9 mouse cellular contexts compared by ENCODE assay signal in the genomic region with DNA sequence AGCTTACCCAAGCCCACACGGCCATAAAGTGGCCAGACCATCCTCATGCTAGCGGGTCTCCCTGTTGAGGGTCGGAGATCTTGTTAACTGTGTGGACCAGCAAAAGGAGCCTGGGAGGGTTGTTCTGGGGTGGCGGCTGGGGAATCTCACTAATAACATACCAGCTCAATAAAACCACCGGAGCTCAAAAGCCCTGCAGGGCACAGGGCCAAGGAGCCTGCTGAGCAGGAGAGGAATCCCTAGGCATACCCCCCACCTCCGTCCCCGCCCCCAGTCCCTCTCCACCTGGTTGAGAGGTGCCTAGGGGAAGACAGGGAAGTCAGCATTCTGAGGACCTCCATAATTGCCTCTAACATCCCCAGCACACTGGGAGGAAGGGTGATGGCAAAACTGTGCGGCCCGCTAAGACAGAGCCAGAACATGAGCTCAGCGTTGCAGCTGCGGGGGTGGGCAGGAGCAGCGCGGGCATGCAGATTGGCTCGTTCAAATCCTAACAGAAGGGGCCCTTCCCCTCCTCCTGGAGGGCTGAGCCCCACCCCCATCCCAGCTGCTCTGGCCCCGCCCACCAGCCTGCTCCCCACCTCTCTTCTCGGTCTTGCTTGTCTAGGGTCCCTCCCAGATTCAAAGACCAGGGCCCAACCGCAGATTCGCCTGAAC. TPM values are rescaled to one million over a fixed set of nuclear protein-coding genes. Genes with fewer than 3 reads are reported as not detected.
DNase-seq lines count a peak whose midpoint lies in the region; ATAC-seq and TF ChIP-seq lines count a peak whose summit lies in the region.
"Had no signal": no experiment of that assay in that cellular context is flagged by ENCODE, and none has a peak within 500 bp of the region (broad histone marks: within the 10 kb centered on the region; RNA-seq: fewer than 3 reads in every experiment).

No protein-coding gene starts in this region.

- peak; percentile 80 for ATAC-seq in embryonic facial prominence, embryonic 11.5 days (replicated peaks; ENCODE audit: insufficient number of reproducible peaks, low FRiP score, low TSS enrichment, low read depth)
- peak; percentile 49 for ATAC-seq in heart, embryonic 14.5 days (ENCODE audit: insufficient number of reproducible peaks, insufficient read depth, low FRiP score, low read depth)
- ATAC-seq in liver, postnatal 0 days, result peak; percentile 51
- ATAC-seq in granulocyte monocyte progenitor cell, adult 5-6 weeks (replicated peaks; ENCODE audit: poor library complexity, severe bottlenecking), result no peak

- H3K4me3 ChIP-seq in kidney, adult 2 months (ENCODE audit: insufficient read depth, low read depth, low read length), result no peak overlapping the region
- H3K4me3 ChIP-seq in embryonic facial prominence, embryonic 11.5 days (ENCODE audit: low read depth, low read length), result no peak overlapping the region
- peak overlapping the region; percentile 16 to 18; a peak in 2 of 4 replicates for H3K4me3 ChIP-seq in heart, embryonic 14.5 days (ENCODE audit: control insufficient read depth in 1 of 2, insufficient read depth in 1 of 2, low read depth in 1 of 2, low read length in 2 of 2)
- peak overlapping the region; percentile 41 for H3K4me3 ChIP-seq in layer of hippocampus, adult 2 months
- no peak overlapping the region for H3K4me3 ChIP-seq in liver, postnatal 0 days (ENCODE audit: low read depth, low read length)

- 27% methylated on average over 18 of the region's 18 CpGs for WGBS in kidney, adult 2 months
- WGBS in embryonic facial prominence, embryonic 11.5 days, result 13% methylated on average over 18 of the region's 18 CpGs
- WGBS in heart, embryonic 14.5 days, result 22% methylated on average over 18 of the region's 18 CpGs
- 47% methylated on average over 18 of the region's 18 CpGs for WGBS in liver, postnatal 0 days (ENCODE audit: insufficient replicate concordance)

- H3K27ac ChIP-seq in kidney, adult 2 months (ENCODE audit: insufficient read depth, low read depth, low read length), result no peak overlapping the region
- H3K27ac ChIP-seq in embryonic facial prominence, embryonic 11.5 days (replicated peaks; ENCODE audit: low read depth, low read length), result peak overlapping the region; percentile 73
- H3K27ac ChIP-seq in heart, embryonic 14.5 days (replicated peaks in 1 of 2; ENCODE audit: control insufficient read depth in 1 of 2, insufficient read depth in 1 of 2, low read depth in 2 of 2, low read length in 2 of 2), result peak overlapping the region; percentile 75 to 84
- peak overlapping the region; percentile 94 for H3K27ac ChIP-seq in layer of hippocampus, adult 2 months
- H3K27ac ChIP-seq in liver, postnatal 0 days (ENCODE audit: low read depth), result no peak overlapping the region

- no peaks in the 10 kb centered on the region for H3K27me3 ChIP-seq in kidney, adult 2 months (replicated peaks; ENCODE audit: control insufficient read depth, insufficient read depth, low read length)
- H3K27me3 ChIP-seq in embryonic facial prominence, embryonic 11.5 days (ENCODE audit: control insufficient read depth, insufficient read depth, low read length), result no peaks in the 10 kb centered on the region
- H3K27me3 ChIP-seq in heart, embryonic 14.5 days (ENCODE audit: control insufficient read depth, insufficient read depth, low read length), result no peaks in the 10 kb centered on the region
- H3K27me3 ChIP-seq in liver, postnatal 0 days (ENCODE audit: insufficient read depth, low read length), result no peaks in the 10 kb centered on the region

- peaks cover 5% of the 10 kb centered on the region; the same call in 1 of the 2 replicates for H3K4me1 ChIP-seq in kidney, adult 2 months (ENCODE audit: control insufficient read depth, insufficient read depth, low read length)
- H3K4me1 ChIP-seq in embryonic facial prominence, embryonic 11.5 days (ENCODE audit: control insufficient read depth, insufficient read depth, low read length), result peaks cover 7% of the 10 kb centered on the region
- peaks cover 34 to 57% of the 10 kb centered on the region in 2 experiments for H3K4me1 ChIP-seq in heart, embryonic 14.5 days (ENCODE audit: control insufficient read depth in 2 of 2, insufficient read depth in 2 of 2, low read length in 2 of 2)
- H3K4me1 ChIP-seq in liver, postnatal 0 days (ENCODE audit: insufficient read depth), result peaks cover 4% of the 10 kb centered on the region; the same call in 1 of the 2 replicates

- peak overlapping the region; percentile 43 for H3K4me2 ChIP-seq in embryonic facial prominence, embryonic 11.5 days (ENCODE audit: low read depth, low read length)
- peak overlapping the region; percentile 52 for H3K4me2 ChIP-seq in heart, embryonic 14.5 days (ENCODE audit: low read length)
- H3K4me2 ChIP-seq in liver, postnatal 0 days (ENCODE audit: low read depth, low read length), result peak overlapping the region; percentile 35; the same call in 1 of the 2 replicates

- H3K36me3 ChIP-seq in kidney, adult 2 months (ENCODE audit: control insufficient read depth, insufficient read depth, low read length), result no peaks in the 10 kb centered on the region
- H3K36me3 ChIP-seq in embryonic facial prominence, embryonic 11.5 days (replicated peaks; ENCODE audit: control insufficient read depth, insufficient read depth, low read depth, low read length), result peaks cover 3% of the 10 kb centered on the region; the same call in 1 of the 2 replicates
- H3K36me3 ChIP-seq in heart, embryonic 14.5 days (ENCODE audit: control insufficient read depth, insufficient read depth, low read length), result peaks cover 43% of the 10 kb centered on the region
- H3K36me3 ChIP-seq in liver, postnatal 0 days (replicated peaks; ENCODE audit: insufficient read depth, low read length), result no peaks in the 10 kb centered on the region

- DNase-seq in kidney, adult 2 months, result peak; percentile 48
- no peak for DNase-seq in kidney, adult 9 months
- peak; percentile 85 for DNase-seq in embryonic facial prominence, embryonic 11.5 days (ENCODE audit: low spot score)
- peak; percentile 87 to 89 for DNase-seq in layer of hippocampus, adult 2 months (ENCODE audit: low spot score in 2 of 2)
- DNase-seq in liver, postnatal 0 days, result peak; percentile 63
- peak; percentile 79 for DNase-seq in right cerebral cortex, postnatal 14 days

- no peak for TF ChIP-seq POLR2A in kidney, adult 2 months (IDR thresholded peaks at IDR 0.05; ENCODE audit: low read depth, low read length)

- H3K9me3 ChIP-seq in embryonic facial prominence, embryonic 11.5 days (replicated peaks; ENCODE audit: control insufficient read depth, low read length), result no peaks in the 10 kb centered on the region
- no peaks in the 10 kb centered on the region for H3K9me3 ChIP-seq in heart, embryonic 14.5 days (ENCODE audit: control insufficient read depth, low read length)
- no peaks in the 10 kb centered on the region for H3K9me3 ChIP-seq in liver, postnatal 0 days (ENCODE audit: low read length)

- TF ChIP-seq EP300 in liver, postnatal 0 days (IDR thresholded peaks at IDR 0.05; ENCODE audit: low read depth), result no peak

- H3K9ac ChIP-seq in embryonic facial prominence, embryonic 11.5 days (replicated peaks; ENCODE audit: low read length), result peak overlapping the region; percentile 43; the same call in 1 of the 2 replicates
- H3K9ac ChIP-seq in heart, embryonic 14.5 days (ENCODE audit: low read length), result peak overlapping the region; percentile 57
- peak overlapping the region; percentile 4; the same call in 1 of the 2 replicates for H3K9ac ChIP-seq in liver, postnatal 0 days (replicated peaks)

- no peak for TF ChIP-seq CTCF in kidney, adult 2 months (conservative IDR thresholded peaks at IDR 0.05; ENCODE audit: insufficient read depth, insufficient read length, low read depth, low read length)
- TF ChIP-seq CTCF in layer of hippocampus, adult 2 months (conservative IDR thresholded peaks at IDR 0.05), result no peak
- TF ChIP-seq CTCF in liver, postnatal 0 days (IDR thresholded peaks at IDR 0.05; ENCODE audit: low read depth), result no peak

RNA-seq across cellular contexts. Expression of gene Soga1, which starts 20.6 kb away (rescaled TPM):
- polyA plus RNA-seq in kidney, adult 2 months (2012; rRNA removed), result 5.3 and 5.4 TPM in 2 replicates
- 5.4 and 5.6 TPM in 2 replicates for polyA plus RNA-seq in embryonic facial prominence, embryonic 11.5 days (2014; fragmentation: Nextera tagmentation; extraction: Ambion mirVana)
- 4.1 and 5.0 TPM in 2 replicates for polyA plus RNA-seq in heart, embryonic 14.5 days (2014; fragmentation: Nextera tagmentation; extraction: Ambion mirVana)
- 10 to 100 TPM; 31.4 to 36.3 TPM for total RNA-seq in layer of hippocampus, adult 2 months (2021)
- 0.65 and 1.0 TPM in 2 replicates for polyA plus RNA-seq in liver, postnatal 0 days (2015; fragmentation: Nextera tagmentation; extraction: Ambion mirVana)
- 4.4 and 5.7 TPM in 2 replicates for total RNA-seq in granulocyte monocyte progenitor cell, adult 5-6 weeks (2014; fragmentation: Nextera tagmentation)
- total RNA-seq in granulocyte monocyte progenitor cell, adult 5-6 weeks (2017), result 2.5 TPM in 2 replicates

RNA-seq across cellular contexts. Expression of gene Tldc2, which starts 28.4 kb away (rescaled TPM):
- 11.3 and 12.2 TPM in 2 replicates for polyA plus RNA-seq in kidney, adult 2 months (2012; rRNA removed)
- polyA plus RNA-seq in embryonic facial prominence, embryonic 11.5 days (2014; fragmentation: Nextera tagmentation; extraction: Ambion mirVana), result not detected in 2 replicates
- polyA plus RNA-seq in heart, embryonic 14.5 days (2014; fragmentation: Nextera tagmentation; extraction: Ambion mirVana), result not detected in 2 replicates
- total RNA-seq in layer of hippocampus, adult 2 months (2021), result not detected
- polyA plus RNA-seq in liver, postnatal 0 days (2015; fragmentation: Nextera tagmentation; extraction: Ambion mirVana), result not detected in 2 replicates
- not detected in 2 replicates for total RNA-seq in granulocyte monocyte progenitor cell, adult 5-6 weeks (2014; fragmentation: Nextera tagmentation)
- total RNA-seq in granulocyte monocyte progenitor cell, adult 5-6 weeks (2017), result not detected in 2 replicates
- total RNA-seq: MEL had no signal

RNA-seq across cellular contexts. Expression of gene Dsn1, which starts 51.5 kb away (rescaled TPM):
- polyA plus RNA-seq in kidney, adult 2 months (2012; rRNA removed), result 2.0 and 2.4 TPM in 2 replicates
- polyA plus RNA-seq in embryonic facial prominence, embryonic 11.5 days (2014; fragmentation: Nextera tagmentation; extraction: Ambion mirVana), result 56.5 and 63.5 TPM in 2 replicates
- polyA plus RNA-seq in heart, embryonic 14.5 days (2014; fragmentation: Nextera tagmentation; extraction: Ambion mirVana), result 35.9 and 36.8 TPM in 2 replicates
- total RNA-seq in layer of hippocampus, adult 2 months (2021), result 1 to 10 TPM; 2.8 to 3.7 TPM
- polyA plus RNA-seq in liver, postnatal 0 days (2015; fragmentation: Nextera tagmentation; extraction: Ambion mirVana), result 12.4 and 14.0 TPM in 2 replicates
- 17.8 and 23.9 TPM in 2 replicates for total RNA-seq in granulocyte monocyte progenitor cell, adult 5-6 weeks (2014; fragmentation: Nextera tagmentation)
- 36.9 and 50.6 TPM in 2 replicates for total RNA-seq in granulocyte monocyte progenitor cell, adult 5-6 weeks (2017)

Comparison
In these comparisons a context has a peak if more than half of its experiments do, and no peak if none do; other contexts are left out.
1. H3K27ac ChIP-seq: peak in embryonic facial prominence, embryonic 11.5 days (single experiment), heart, embryonic 14.5 days (2 of 2) and layer of hippocampus, adult 2 months (single experiment); none in kidney, adult 2 months (single experiment) and liver, postnatal 0 days (single experiment).
2. H3K4me3 ChIP-seq: peak in heart, embryonic 14.5 days (2 of 2) and layer of hippocampus, adult 2 months (single experiment); none in kidney, adult 2 months (single experiment), embryonic facial prominence, embryonic 11.5 days (single experiment) and liver, postnatal 0 days (single experiment).
3. H3K9ac ChIP-seq: peak in every context shown above with its lines; median percentile 57 in heart, embryonic 14.5 days; 43 in embryonic facial prominence, embryonic 11.5 days; 4 in liver, postnatal 0 days.
4. Peak in every context shown above with its lines, with median percentiles within 50 percentile points of each other: H3K4me2 ChIP-seq.